Mouse (Mus musculus): ENCODE data around the gene Smoc2.
A peak's percentile ranks its signal among the peaks of the same experiment; 100 is the strongest.

Gene Smoc2

GRCm38 (mm10) chr17:14277310-14277709, 2.0 kb upstream of the Smoc2 start:
- no peak for DNase-seq (ENCODE audit: low read depth, low spot score)

DNA sequence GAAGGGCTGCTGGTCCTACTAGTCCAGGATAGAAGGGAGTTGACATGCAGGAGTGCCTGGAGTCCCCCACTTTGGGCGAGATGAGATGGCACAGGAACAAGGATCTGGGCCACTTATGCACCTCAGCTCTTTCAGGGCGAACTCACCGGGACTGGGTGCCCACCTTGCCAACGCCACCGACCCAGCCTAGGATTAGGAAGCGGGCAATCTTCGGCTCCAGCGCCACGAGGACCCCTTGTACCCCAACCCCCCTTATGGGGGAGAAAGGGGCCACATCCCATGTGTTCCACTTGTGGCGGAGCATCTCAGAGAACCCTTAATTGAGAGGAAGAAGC, 627 bp downstream of the Smoc2 start:
- no peak for DNase-seq (ENCODE audit: low read depth, low spot score)

GRCm38 (mm10) chr17:14280425-14280833, 1.1 kb downstream of the Smoc2 start:
- no peak for DNase-seq (ENCODE audit: low read depth, low spot score)

DNA sequence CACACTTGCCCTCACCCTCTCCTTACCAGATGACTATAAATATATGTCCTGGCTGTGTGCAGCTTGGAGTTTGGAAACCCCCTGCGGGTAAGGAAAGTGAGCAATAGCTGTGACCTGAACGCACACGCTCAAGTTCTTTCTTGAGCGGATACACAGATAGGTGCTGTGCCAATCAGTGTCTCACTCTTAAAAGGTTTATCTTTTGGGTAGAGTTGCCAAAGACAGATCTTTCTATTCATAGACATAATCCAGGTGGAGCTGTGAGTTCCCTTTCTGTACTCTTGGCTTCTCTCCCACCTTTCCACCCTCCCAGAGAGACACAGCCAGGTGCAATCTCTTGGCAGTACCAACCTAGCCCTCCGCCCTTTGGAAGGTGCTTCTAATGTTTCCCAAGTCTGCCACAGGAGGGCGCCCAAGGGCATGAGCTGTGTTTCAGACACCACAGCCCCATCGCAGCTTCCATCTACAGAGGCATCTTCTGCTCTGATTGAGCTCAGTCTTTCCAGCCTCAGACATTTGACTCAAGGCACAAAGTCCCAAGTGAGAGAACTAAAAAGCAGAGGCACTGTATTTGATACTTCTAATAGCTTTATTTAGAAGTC, 8.8 kb downstream of the Smoc2 start:
- peak; percentile 32 for DNase-seq (ENCODE audit: low read depth, low spot score)

DNA sequence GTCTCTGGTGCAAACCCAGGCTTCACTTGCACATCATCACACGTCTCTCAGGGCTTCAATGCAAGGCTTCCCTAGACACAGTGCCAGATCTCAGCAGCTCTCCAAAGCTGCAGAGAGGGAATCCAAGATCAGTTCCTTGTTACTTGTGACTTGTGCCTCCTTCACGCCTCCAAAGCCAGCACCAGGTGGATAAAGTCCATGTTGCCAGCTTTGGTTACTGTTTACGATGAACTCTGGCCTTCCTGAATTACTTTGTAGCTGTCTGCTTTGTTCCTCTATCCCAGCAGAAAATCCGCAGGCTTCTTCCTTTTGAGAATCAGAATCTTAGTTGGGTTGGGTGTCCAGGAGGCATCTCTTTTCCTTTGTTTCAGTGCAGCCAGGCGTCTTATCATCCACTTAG, 14.3 kb downstream of the Smoc2 start:
- DNase-seq (ENCODE audit: low read depth, low spot score): no peak

DNA sequence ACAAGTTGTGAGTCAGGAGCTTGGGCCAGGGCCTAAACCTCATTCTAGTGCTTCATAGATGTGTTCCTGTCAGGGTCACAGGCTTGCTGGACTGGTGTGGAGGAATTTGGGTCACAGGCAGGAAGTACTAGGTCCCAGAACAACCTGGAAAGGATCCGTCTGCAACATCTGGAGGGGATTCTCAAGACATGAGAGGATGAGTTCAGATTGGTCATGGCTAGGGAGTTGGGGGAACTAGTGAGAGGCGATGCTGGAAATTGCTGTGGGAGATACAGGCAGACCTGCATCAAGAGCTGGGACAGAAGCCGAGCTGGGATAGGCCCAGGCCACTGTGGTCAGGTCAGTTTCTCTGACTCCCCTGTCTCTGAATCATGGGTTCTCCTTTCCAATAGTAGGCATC, 15.8 kb downstream of the Smoc2 start:
- DNase-seq (ENCODE audit: low read depth, low spot score): no peak

DNA sequence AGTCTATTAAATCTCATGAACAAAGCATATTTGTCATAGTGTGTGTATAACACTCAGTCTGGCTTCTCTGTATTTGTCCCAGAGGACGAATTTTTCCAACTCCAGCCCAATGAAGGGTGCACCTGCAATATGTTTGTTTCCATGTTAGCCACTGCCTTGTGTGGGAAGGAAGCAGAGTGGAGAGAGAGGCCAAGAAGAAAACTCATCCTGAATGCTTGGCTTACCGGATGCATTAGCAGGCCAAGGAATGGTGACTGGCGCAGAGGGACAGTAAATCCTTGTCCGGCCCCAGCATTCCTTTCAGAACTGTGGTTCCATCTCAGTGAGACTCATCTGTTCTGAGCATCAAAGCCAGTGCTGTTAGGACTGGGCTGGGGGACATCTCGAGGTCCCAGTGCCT, 21.1 kb downstream of the Smoc2 start:
- no peak for DNase-seq (ENCODE audit: low read depth, low spot score)

- no peak for DNase-seq (ENCODE audit: low read depth, low spot score)
Measured at GRCm38 (mm10) chr17:14301491-14302344, 22.4 kb downstream of the Smoc2 start.

DNA sequence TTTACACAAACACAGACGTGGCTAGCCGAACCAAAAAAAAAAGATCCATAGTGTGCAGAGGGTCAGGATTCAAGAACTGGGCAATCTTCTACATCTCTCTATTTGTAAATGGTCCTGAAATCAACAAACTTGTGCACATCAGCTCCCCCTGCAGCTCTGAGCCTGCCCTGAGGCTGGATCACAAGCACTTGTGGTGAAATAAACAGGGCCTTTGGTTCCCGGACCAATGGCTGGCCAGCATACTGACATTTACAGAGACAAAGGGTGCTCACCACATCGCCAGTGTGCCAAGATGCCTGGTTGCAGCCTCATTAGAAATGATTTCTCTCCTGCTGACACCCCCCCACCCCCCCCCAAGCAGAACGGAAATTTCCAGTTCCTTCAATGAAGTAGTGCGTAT, 23.1 kb downstream of the Smoc2 start:
- no peak for DNase-seq (ENCODE audit: low read depth, low spot score)

GRCm38 (mm10) chr17:14303722-14304121, 24.4 kb downstream of the Smoc2 start:
- DNase-seq (ENCODE audit: low read depth, low spot score): no peak

DNA sequence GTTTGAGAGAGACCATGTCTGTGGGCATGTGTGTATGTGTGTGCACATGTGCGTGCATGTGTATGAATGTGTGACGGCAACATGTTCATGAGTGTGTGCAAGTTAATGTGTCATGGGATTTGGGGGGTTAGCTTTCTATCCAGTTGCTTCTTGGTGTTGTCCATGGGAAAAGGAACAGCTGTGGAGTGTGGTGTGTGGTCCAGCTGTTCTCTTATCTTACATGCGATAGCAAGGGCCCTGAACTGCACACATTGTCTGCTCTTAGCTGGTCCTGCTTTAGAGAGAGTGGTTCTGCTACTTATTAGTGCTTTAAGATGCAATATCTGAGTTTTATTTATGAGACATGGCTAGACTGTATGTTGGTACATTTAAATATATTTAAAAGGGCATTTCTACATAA, 30.6 kb downstream of the Smoc2 start:
- DNase-seq (ENCODE audit: low read depth, low spot score): no peak

GRCm38 (mm10) chr17:14312440-14312839, 33.1 kb downstream of the Smoc2 start:
- no peak for DNase-seq (ENCODE audit: low read depth, low spot score)

- no peak for DNase-seq (ENCODE audit: low read depth, low spot score)
Measured at GRCm38 (mm10) chr17:14314308-14314707, 35.0 kb downstream of the Smoc2 start.

GRCm38 (mm10) chr17:14316536-14316935, 37.2 kb downstream of the Smoc2 start:
- DNase-seq (ENCODE audit: low read depth, low spot score): no peak

DNA sequence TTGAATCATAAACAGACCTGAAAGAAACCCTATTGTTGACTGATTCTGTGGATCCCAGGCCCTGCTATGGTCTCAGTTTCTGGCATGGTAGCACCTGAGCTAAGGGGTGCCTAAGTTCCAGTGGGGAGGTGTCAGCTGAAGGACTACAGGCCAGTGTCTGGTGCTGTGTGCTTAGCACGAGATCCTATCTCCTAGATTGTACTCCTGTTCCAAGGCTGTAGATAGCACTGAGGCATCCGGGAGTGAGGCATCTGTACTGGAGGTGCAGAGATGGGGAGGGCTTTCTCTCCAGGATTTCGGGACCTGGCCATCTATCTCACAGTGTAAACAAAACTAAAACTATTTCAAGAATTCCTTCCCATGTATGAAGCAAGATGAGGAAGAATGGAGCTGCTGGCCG, 38.1 kb downstream of the Smoc2 start:
- no peak for DNase-seq (ENCODE audit: low read depth, low spot score)

DNA sequence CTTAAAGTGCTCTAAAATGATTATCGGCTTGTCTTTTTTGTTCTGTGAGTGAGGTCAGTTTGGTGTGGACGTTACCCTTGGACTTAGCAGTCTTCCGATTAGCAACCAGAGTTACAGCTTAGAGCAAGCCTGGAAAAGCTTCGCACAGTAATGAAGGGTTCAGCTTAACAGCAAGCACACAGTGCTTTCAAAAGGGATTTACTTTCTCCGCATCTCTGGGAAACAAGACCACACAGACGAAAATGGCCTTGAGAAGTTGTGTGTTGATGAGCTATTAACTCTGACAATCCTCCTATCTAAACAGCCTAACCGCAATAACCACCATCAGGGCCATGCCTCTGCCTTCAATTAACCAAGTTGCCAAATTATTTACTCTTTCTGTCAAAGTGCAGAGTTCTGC, 46.9 kb downstream of the Smoc2 start:
- peak; percentile 3 for DNase-seq (ENCODE audit: low read depth, low spot score)

GRCm38 (mm10) chr17:14328037-14328436, 48.7 kb downstream of the Smoc2 start:
- no peak for DNase-seq (ENCODE audit: low read depth, low spot score)

DNA sequence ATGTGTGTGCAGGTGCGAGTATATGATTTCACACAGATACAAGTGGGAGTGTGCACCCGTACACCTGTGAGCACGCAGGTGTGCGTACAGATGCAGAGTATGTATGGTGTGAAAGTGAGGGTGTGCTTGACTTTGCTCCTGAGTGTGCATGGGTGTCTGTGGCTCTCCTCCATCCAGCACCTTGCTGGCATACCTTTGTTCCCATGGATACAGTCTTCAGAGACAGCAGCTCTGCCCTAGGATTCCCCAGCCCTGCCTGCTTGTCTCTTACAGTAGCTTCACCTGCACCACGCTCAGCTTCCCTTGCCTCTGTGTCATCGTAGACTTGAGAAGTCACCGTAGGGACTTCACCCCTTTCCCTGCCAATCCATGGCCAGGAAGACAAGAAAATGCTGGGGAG, 51.2 kb downstream of the Smoc2 start:
- no peak for DNase-seq (ENCODE audit: low read depth, low spot score)

GRCm38 (mm10) chr17:14339932-14340557, 60.7 kb downstream of the Smoc2 start:
- DNase-seq (ENCODE audit: low read depth, low spot score): no peak

- no peak for DNase-seq (ENCODE audit: low read depth, low spot score)
Measured at GRCm38 (mm10) chr17:14340736-14341135, 61.4 kb downstream of the Smoc2 start.

- DNase-seq (ENCODE audit: low read depth, low spot score): no peak
Measured at GRCm38 (mm10) chr17:14342511-14342910, 63.2 kb downstream of the Smoc2 start.

DNA sequence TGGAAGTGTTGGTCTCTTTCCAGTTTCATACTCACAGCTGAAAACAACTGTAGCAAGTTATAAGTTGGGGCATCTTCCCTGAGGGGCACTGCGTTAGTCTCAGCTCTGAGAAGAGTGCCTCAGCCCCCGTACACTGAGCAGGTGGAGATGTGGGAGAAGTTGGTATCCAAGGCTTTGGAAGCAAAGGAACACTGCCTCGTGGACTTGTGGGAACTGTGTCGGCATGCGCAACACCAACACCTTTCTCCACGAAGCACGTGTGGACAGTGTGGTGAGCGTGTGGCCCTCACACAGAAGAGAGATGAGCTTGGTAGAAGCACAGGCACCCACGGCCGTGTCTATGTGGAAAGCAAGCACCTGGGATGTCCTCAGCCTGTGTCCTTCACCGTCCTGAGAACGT, 64.1 kb downstream of the Smoc2 start:
- DNase-seq (ENCODE audit: low read depth, low spot score): no peak

DNA sequence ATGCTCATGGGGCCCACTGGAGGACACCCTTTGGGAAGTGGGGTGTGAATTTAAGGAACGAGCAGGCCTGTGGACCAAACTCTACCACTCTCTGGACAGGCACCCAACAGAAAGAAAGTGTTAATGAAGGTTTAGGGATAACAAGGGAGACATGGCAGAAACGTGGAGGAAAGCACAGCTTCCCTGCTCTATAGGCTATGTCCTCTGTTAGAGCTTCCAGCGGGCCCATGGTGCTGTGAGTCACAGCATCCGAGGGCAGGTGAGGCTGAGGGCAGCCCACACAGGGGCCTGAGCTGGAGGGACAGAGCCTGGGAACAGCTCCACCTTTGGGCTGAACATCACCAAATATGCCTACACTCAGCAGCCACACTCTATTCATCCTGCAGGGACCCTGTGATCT, 66.2 kb downstream of the Smoc2 start:
- DNase-seq (ENCODE audit: low read depth, low spot score): no peak
